Mouse (Mus musculus): ENCODE measurements around the gene Tsku. TPM values are rescaled to one million over a fixed set of nuclear protein-coding genes. Genes with fewer than 3 reads are reported as not detected.
A peak's percentile ranks its signal among the peaks of the same experiment; 100 is the strongest.

The Tsku gene
- total RNA-seq, 2 experiments from 2014 or later, result 4.0 to 4.4 TPM

GRCm38 (mm10) chr7:98361662-98362061 is 534 bp upstream of the Tsku start:
- intact Hi-C loops (cut with DNase I), result no loop called here
- no peak for DNase-seq

DNA sequence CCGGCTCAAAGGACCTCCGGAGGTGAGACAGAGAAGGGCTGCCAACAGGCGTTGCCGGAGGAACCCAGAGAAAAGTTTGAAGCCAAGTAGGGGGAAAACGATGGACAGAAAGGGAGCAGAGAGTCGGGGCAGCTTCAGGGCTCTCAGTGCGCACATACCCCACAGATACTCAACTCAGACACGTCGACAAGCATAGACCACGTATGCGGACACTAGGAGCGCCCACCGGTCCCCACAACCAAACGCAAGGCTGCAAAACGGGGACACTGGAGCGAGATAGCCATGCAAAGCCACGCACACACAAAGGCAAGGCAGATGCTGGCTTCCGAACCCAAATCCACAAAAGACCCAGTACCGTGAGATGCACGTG is 522 bp downstream of the Tsku start:
- intact Hi-C loops (cut with DNase I), result no loop called here

DNA sequence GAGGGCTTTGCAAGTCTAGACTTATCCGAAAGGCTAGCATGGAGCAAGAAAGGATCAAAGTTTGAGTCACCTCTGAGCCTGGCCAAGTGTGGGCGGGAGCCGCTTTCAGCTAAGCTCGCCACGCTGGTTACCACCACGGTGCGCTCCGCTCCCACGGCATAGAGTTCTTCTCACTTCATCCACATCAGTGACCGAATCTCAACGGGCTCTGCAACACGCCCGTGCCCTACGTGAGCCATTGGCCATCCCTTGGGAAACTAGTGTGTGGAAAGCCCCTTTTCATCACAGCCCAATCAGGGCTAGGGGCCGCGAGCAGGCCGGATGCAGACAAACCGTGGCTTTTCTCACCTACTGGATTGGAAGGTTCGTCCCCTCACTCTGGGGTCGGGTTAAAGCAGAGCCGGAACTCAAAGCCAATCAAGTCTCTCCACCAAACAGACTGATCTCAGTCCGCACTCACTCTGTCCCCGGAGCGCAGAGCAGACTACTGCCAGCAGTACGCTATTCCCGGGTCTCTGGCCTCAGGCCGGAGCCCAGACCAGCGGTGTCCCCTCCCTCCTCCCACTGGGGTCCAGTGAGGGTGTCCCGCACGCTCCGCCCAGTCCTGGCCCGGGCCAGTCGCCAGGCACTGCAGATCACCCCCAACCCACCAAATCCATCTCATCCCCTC is 1.0 kb downstream of the Tsku start:
- intact Hi-C loops (cut with DNase I), result loop anchor here (10.0 kb wide), 1 partner anchor 225 kb away; no protein-coding TSS in a partner anchor
- DNase-seq, result peak; percentile 53 to 58

More for the DNA sequence above, 522 bp downstream of the Tsku start:
- no peak for DNase-seq

DNA sequence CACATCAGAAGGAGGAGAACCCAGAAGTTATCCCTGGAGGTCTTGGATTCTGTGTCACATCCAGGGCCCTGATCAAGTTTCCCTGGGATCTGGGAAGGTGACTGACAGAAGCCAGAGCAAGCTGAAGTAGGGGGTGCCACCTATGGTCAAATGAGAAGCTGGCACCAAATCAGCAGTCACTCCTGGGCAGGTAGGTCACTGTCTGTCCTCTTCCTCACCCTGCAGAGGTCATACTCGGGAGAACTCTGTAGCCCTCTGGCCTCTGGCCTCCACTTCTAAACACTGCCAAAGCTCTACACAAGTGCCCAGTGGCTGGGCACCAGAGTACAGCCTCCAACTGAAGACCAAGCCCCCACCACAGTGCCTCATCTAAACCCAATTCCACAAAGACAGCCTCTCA is 3.1 kb downstream of the Tsku start:
- intact Hi-C loops (cut with DNase I), result loop anchor here (10.0 kb wide), 1 partner anchor 227 kb away; no protein-coding TSS in a partner anchor
- no peak for DNase-seq

GRCm38 (mm10) chr7:98357324-98357723 is 3.8 kb downstream of the Tsku start:
- no peak for DNase-seq
- intact Hi-C loops (cut with DNase I), result loop anchor here (10.0 kb wide), 1 partner anchor 227 kb away; no protein-coding TSS in a partner anchor

DNA sequence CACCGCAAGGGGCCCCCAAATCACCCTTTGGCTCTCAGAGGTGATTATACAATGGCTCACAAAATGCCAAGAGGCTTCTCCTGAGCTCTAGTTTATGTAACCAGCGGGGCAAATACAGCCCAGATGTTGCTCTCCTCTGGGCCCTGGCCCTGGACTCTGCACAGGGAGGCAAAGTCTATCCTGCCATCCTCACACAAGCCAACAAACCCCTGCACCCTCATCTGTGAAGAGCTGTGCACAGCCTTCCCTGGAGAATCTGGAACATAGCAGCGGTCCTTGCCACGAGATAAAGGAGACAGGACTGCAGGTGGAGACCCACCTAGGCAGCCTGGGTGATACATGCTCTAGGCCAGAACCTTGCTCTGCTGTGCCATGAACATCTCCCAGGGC is 6.2 kb downstream of the Tsku start:
- DNase-seq, result no peak
- intact Hi-C loops (cut with DNase I), result loop anchor here (10.0 kb wide), 1 partner anchor 230 kb away; no protein-coding TSS in a partner anchor

- DNase-seq, result no peak
- intact Hi-C loops (cut with DNase I), result loop anchor here (10.0 kb wide), 1 partner anchor 230 kb away; no protein-coding TSS in a partner anchor
Measured at GRCm38 (mm10) chr7:98354160-98354920, 6.8 kb downstream of the Tsku start.

- no peak for DNase-seq
- intact Hi-C loops (cut with DNase I), result loop anchor here (10.0 kb wide), 1 partner anchor 231 kb away; no protein-coding TSS in a partner anchor
Measured at GRCm38 (mm10) chr7:98353616-98354015, 7.5 kb downstream of the Tsku start.

GRCm38 (mm10) chr7:98351523-98351922 is 9.6 kb downstream of the Tsku start:
- intact Hi-C loops (cut with DNase I), result loop anchor here (10.0 kb wide), 1 partner anchor 233 kb away; no protein-coding TSS in a partner anchor
- no peak for DNase-seq

DNA sequence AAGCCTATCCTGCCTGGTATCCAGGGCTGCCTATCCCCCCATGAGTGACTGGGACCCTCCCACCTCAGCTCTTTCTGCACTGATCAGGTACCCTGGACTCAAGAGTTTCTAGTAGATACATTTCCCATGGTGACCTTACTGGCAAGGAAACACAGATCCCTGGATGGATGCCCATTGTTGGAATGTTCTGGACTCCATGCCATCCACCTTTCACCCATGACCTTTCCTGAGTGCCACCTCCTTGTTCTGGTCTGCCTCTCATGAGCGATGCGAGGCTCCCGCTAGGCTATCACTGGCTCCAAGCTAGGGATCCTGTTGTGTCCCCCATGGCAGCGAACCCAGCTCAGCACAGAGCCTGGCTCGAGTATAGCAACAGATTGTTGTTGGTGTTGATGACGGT is 11.3 kb downstream of the Tsku start:
- DNase-seq, result no peak
- intact Hi-C loops (cut with DNase I), result loop anchor here (1.0 to 10.0 kb wide), 2 partner anchors 81 to 235 kb away; no protein-coding TSS in a partner anchor

DNA sequence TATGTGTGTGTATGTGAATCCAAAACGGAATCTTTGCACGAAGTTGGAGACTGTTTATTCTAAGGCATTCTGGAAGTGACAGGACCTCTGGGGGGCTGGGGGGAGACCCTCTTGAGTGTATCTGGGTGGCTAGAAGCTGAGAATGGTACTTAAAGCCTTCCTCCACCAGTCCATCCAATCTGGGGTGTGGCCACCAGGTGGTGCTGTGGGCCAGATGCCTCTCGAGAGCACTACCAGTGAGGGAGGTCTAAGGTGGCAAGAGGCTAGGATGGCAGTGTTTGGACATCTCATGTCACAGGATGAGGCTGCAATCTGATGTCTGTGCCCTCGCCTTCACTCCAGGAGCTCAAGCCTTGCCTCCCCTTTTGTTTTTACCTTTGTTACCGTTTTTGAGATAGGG is 12.0 kb downstream of the Tsku start:
- intact Hi-C loops (cut with DNase I), result loop anchor here (1.0 kb wide), 1 partner anchor 82 kb away; no protein-coding TSS in a partner anchor
- peak; percentile 88 to 92 for DNase-seq

- DNase-seq, result peak; percentile 75 to 83
- intact Hi-C loops (cut with DNase I), result no loop called here
Measured at GRCm38 (mm10) chr7:98348043-98348442, 13.1 kb downstream of the Tsku start.

- no peak for DNase-seq
- intact Hi-C loops (cut with DNase I), result no loop called here
Measured at GRCm38 (mm10) chr7:98347471-98347870, 13.7 kb downstream of the Tsku start.

DNA sequence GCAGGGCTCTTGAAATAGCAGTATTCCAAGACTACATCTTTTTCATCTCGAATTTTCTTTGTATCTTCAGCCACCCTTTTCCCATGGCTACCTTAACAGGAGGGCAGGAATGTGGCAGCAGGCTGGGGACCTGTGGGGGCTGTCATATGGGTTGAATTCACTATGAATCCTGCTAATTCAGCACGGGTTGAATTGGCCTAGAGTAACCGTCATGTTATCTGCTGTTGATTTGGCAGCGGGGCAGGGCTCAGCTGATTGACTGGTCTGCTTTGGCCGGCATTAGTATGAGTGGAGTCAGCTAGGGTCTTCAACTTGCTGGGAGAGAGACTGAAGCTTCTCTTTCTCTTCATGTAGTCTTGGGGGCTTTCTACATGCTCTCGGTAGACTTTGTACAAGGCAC is 16.1 kb downstream of the Tsku start:
- intact Hi-C loops (cut with DNase I), result no loop called here
- DNase-seq, result peak in 1 of 2 experiments; percentile 30

DNA sequence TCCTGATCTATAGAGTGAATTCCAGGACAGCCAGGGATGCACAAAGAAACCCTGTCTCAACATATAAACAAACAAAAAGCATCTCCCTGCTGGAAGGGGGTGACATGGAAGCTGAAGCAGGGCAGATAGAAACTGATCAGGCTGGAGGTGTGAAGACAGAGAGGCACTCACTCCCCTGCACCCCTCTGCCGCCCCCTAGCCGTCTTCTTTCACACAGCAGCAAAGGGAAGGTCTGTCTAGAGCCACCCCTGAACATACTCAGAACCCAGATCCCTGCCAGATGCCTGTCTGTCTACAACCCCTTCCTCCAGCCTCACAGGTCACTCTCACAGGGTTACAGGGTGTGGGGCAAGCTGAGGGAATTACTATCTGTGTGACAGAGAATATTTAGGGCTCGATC is 16.8 kb downstream of the Tsku start:
- intact Hi-C loops (cut with DNase I), result loop anchor here (5.0 kb wide), 1 partner anchor 37 kb away; no protein-coding TSS in a partner anchor
- peak; percentile 53 to 66 for DNase-seq

DNA sequence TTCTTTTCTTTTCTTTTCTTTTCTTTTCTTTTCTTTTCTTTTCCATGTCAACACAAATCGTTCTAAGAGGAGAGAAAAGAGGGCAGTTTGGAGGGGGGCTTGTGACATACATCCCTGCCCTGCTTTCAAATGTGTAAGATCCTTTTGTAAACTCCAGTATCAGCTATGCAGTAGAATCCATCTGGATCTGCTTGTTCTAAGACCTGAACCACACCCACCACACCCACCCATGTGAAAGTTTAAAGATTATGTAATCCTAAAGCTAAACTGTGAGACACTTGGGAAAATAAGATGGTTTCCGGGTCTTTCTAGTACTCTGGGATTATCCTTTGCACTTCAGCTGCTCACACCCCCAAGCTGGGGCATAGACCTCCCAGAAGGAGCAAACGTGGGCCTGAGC is 18.9 kb downstream of the Tsku start:
- intact Hi-C loops (cut with DNase I), result loop anchor here (5.0 kb wide), 1 partner anchor 35 kb away; no protein-coding TSS in a partner anchor
- DNase-seq, result no peak

GRCm38 (mm10) chr7:98341475-98341874 is 19.7 kb downstream of the Tsku start:
- intact Hi-C loops (cut with DNase I), result loop anchor here (2.0 to 5.0 kb wide), 2 partner anchors 34 to 187 kb away; no protein-coding TSS in a partner anchor
- DNase-seq, result peak; percentile 87 to 92

- DNase-seq, result no peak
Measured at GRCm38 (mm10) chr7:98340343-98340742, 20.8 kb downstream of the Tsku start.

DNA sequence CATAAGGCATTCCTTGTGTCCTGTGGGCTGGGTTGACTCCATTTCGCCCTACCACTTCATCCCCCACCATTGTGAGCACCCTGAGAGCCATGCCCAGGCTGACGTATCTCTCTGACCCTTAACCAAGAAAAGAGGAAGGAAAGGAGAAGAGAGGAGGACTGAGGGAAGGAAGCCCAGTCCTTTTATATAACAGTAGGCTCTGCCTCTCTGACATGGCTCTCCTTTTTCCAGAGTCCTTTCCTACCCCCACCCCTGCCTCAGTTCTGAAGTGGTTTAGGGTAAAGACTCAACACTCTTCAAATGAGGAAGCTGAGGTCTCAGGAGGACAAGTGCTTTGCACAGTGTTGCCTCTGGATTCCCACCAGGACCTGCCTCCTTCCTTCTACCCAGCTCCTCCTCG is 27.1 kb downstream of the Tsku start:
- intact Hi-C loops (cut with DNase I), result no loop called here
- no peak for DNase-seq

More at GRCm38 (mm10) chr7:98340343-98340742, 20.8 kb downstream of the Tsku start:
- intact Hi-C loops (cut with DNase I), result loop anchor here (2.0 to 5.0 kb wide), 2 partner anchors 33 to 186 kb away; no protein-coding TSS in a partner anchor

- DNase-seq, result no peak
- intact Hi-C loops (cut with DNase I), result no loop called here
Measured at GRCm38 (mm10) chr7:98333507-98333906, 27.6 kb downstream of the Tsku start.

Measured in heart, postnatal 14 days (tissue).